Mouse (Mus musculus) thymus, adult 2 months (tissue): Measurements from ENCODE around the gene Rundc3a.

ENCODE experiments used
- CTCF ChIP-seq: fragments of 200-500 bp; IDR thresholded peaks from 2 replicates; pipeline ENCODE4 v1.5.1; 2012; ENCODE audit warnings: mild to moderate bottlenecking, control low read depth, low read length, moderate library complexity, borderline replicate concordance; ENCODE audit not compliant: control insufficient read depth, poor library complexity, insufficient read depth; ENCODE audit errors: extremely low read depth
- POLR2A ChIP-seq: fragments of 200-500 bp; IDR thresholded peaks from 2 replicates; pipeline ENCODE4 v1.6.1; 2012; ENCODE audit warnings: mild to moderate bottlenecking, low read length, control low read depth, moderate library complexity; ENCODE audit not compliant: control insufficient read depth, poor library complexity, insufficient read depth; ENCODE audit errors: extremely low read depth

GRCm38 (mm10) chr11:102386121-102386520 is 7.1 kb upstream of the Rundc3a start:
- TF ChIP-seq POLR2A, result no peak
- TF ChIP-seq CTCF, result no peak
